Mouse (Mus musculus) retina, postnatal 7 days (tissue): ENCODE measurements around the gene Gsta1.
"Not testable (repeated sequence)": the region's sequence is repeated elsewhere in the genome, so short reads cannot be mapped to it uniquely, and the experiment has no call there.

ENCODE experiments used
- DNase-seq: peaks from one replicate; pipeline ENCODE4 v3.0.0-alpha.2; 2012; ENCODE audit warnings: low read depth, low spot score

Gsta1 gene

DNA sequence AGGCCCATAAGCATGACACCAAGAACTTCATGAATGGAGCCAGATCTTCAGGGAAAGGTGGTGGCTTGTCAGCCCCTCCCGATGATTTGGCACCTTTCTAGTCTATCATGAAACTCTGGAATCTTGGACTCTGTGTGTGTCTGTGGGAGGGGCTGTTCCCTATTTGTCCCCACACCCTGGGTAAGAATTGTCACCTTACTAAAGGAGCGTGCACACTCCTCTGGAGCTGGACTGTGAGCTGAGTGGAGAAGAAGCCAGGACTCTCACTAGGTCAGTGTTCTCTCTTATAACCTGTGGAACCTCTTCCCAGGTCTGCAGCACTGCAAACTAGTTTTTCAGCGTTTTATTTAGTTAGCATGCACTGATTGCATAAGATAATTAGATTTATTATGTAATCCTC, at the start of gene Gsta1:
Gene Gsta1 (plus strand): TSS at position 196 of the 400 bp plus-strand sequence.
- not testable (repeated sequence) for DNase-seq

DNA sequence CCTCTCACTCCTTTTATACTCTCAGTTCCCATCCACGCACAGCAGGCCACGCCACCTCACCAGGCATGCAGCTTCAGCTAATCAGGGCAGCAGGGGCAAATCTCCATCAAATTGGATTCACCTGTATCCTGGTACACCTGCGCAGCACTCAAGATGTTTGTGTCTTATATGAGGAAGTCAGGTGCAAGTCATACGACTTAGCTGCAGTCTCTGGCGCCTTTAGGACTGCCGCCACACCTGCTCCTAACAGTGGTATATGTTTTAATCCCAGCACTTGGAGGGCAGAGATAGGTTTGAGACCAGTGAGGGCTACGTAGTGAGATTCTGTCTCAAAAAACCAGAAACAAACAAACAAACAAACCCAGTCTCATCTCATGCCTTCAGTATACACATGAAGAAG, 48.0 kb upstream of the Gsta1 start, which contains the start of gene Gsta4:
Gene Gsta4 (plus strand): TSS at position 301 of the 400 bp plus-strand sequence.
- DNase-seq: not testable (repeated sequence)

GRCm38 (mm10) chr9:78185686-78186085, 44.8 kb upstream of the Gsta1 start:
- no peak for DNase-seq

DNA sequence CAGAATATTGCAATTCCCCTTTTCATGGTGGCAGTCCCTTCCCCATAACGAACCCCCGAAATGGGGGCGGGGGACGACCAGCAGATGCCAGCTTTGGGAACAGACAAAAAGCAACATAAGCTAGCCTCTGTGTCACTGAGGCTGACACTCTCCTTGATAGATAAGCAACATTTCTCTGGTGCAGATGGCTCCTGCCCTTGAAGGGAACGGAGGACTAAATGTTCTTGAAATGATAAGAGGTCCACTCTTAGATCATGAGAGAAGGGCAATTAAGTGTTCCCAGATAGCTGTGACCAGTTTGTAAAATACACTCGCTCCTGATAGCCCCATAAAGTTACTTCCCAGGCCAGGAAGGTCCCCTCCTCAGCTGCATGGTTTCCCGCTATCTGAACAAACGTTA, 41.5 kb upstream of the Gsta1 start:
- no peak for DNase-seq

- no peak for DNase-seq
Observed at GRCm38 (mm10) chr9:78190651-78191634, 39.5 kb upstream of the Gsta1 start.

- no peak for DNase-seq
Observed at GRCm38 (mm10) chr9:78191736-78192135, 38.7 kb upstream of the Gsta1 start.

GRCm38 (mm10) chr9:78193902-78194597, 36.4 kb upstream of the Gsta1 start:
- DNase-seq: peak; percentile 65

- no peak for DNase-seq
Observed at GRCm38 (mm10) chr9:78195034-78195433, 35.4 kb upstream of the Gsta1 start.

- DNase-seq: no peak
Observed at GRCm38 (mm10) chr9:78197801-78198200, 32.7 kb upstream of the Gsta1 start.

- no peak for DNase-seq
Observed at GRCm38 (mm10) chr9:78204194-78204593, 26.3 kb upstream of the Gsta1 start.

DNA sequence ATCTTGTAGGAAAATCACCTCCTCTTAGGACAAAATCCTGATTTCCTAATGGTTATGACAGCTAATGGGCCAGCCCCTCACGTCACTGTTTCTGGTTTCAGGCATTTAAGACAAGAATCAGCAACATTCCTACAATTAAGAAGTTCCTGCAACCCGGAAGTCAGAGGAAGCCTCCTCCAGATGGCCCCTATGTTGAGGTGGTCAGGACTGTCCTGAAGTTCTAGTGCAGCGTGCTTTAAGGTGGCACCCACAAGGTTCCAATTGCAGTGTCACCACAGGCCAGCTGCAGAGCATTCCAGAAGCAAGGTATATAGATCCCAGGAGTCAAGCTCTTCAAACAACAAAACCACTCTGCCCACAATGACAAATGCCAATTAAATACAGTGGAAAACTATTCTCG, 21.5 kb upstream of the Gsta1 start:
- DNase-seq: no peak

GRCm38 (mm10) chr9:78210079-78210478, 20.4 kb upstream of the Gsta1 start:
- DNase-seq: no peak

DNA sequence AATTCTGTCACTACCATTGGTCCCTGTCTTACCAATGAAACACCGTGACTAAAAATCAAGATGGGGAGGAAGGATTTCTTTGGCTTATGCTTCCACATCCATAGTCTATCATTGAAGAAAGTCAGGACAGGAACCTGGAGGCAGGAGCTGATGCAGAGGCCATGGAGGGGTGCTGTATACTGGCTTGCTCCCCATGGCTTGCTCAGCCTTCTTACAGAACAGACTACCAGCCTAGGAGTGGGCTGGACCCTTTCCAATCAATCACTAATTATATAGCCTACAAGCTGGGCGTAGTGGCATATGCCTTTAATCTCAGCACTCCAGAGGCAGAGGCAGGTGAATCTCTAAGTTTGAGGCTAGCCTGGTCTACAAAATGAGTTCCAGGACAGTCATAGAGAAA, 19.6 kb upstream of the Gsta1 start:
- DNase-seq: no peak

GRCm38 (mm10) chr9:78211521-78211920, 18.9 kb upstream of the Gsta1 start:
- DNase-seq: no peak

DNA sequence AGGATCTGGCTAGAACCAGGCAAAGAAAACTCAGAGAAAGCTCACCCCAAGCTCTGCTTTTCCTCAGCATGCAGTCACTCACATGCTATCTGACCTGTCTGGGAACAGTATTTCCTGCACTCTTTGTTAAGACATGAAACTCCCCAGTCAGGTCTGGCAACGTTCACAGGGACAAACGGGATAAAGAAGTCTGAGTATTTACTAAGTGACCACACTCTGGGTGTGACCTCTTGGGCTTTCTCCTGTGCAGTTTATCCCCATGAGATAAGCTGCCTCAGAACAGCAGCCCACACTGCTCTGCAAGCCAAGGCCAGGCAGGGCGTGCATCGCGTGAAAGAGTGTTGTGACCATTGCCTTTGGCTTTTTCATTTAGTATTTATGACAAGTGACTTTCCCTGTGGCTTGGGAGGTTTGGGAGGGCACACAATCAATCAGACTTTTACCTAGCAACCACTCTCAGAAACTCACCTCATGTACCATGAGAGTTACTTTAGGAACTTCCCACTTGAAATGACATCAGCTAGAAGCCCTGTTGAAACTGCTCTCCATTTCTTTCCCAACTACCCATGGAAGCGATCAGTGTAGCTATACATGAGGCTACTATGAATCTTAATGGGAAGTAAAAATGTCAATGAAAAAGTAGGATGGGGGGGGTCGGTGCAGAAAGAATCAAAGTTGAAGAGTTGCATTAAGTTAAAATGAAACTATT, 18.0 kb upstream of the Gsta1 start:
- no peak for DNase-seq

DNA sequence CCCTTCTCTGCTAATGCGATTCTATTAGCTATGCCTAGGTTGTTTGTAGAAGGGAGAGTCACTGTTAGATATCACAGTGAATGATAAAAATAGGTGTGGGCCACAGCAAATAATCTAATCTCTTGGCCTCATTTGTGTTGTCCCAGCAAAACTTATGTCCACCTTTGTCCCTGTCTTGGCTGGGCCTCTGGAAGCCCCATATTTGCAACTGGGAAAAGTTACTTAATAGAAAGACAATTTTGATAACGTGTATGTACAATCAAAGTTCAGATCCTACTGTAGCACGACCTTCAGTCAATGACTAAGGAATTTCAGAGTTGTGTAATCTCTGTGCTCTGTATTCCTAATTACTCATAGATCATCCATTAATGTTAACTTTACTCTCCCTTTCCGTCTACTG, 13.4 kb upstream of the Gsta1 start:
- DNase-seq: no peak

- DNase-seq: no peak
Observed at GRCm38 (mm10) chr9:78222616-78223015, 7.8 kb upstream of the Gsta1 start.

DNA sequence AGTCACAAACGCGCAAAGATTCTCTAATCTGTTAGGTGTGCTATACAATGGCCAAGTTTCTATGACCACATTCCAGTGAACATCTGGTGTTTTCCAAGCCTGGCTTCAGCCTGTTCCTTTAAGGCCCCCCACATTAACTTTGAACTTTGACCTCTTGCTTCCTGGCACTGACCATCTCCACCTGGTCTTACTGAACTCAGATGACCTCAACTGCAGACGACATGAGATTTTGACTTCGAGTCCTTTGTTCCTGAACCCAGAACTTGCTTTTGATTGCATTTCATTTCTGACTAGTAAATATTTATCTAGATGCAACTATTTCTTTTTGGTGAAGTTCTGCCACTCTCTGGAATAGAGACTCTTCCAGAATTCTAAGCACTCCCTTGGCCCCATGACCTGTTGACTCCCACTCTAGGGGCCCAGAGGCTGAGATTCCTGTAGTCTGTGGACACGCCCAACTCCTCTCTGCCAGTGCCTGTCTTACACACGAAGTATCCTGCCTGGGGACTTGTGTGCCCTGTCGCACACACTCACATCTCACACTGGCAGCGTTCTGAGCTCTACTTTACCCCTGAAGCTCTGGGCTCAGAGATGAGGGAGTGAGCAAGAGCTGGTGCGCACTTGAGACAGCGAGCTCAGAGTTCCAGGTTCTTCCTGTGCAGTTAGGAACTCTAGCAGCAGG, 7.1 kb upstream of the Gsta1 start:
- DNase-seq: no peak

DNA sequence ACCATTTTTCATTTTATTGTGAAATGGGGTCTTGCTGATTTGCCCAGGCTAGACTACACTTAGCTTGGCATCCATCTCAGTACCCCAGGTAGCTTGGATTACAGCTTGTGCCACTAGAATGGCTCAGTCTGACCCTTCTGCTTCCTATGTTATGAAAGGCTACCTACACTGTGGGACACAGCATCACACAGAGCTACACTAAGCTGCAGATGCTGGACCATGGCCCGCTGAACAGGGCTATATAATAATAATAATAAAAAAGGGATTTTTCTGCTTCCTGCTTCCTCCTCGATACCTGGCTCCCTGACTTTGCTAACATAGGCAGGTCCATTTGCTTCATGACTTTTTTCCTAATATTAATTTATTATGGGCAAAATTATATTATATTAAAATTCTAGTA, 6.0 kb upstream of the Gsta1 start:
- DNase-seq: no peak

DNA sequence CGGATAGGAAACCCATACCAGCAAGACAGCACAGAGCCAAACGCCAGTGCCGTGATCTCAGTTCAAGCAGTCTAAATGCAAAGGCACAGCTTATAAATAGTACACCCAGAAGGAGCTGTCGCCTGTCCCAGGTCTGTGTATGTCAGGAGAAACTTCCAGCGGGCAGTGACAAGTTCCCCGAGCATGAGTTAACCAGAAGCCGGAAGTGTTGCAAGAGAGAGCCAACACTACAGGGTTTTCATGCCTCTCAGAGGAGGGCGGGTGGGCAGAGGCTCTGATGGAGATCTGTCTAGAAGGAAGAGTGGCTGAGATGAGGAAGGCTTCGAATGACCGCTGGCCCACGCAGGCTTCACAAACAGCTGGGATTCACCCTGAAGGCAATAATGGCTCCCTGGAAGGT, 5.2 kb upstream of the Gsta1 start:
- no peak for DNase-seq

DNA sequence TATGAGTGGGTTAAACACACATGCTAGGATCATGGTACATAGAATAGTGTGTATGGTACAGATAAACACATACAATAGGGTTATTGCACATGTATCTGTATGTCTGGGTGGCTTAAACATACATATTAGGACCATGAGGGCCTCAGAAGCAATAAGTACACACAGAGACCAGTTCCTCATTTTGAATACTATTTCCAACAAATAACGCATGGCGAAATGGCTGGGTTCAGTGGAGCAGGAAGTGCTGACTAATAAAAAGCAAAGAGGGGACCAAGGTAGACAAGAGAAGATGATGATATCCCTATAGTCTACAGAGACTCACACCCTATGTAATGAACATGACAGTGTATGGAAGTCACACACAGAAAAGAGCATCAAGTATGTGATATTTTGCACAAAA, 2.3 kb upstream of the Gsta1 start:
- no peak for DNase-seq
